Mouse (Mus musculus): ENCODE results near the gene Olfr874. TPM values are rescaled to one million over a fixed set of nuclear protein-coding genes. Genes with fewer than 3 reads are reported as not detected.

Gene Olfr874
- polyA plus RNA-seq (2014; fragmentation: Nextera tagmentation; extraction: Ambion mirVana) = not detected in 2 replicates

DNA sequence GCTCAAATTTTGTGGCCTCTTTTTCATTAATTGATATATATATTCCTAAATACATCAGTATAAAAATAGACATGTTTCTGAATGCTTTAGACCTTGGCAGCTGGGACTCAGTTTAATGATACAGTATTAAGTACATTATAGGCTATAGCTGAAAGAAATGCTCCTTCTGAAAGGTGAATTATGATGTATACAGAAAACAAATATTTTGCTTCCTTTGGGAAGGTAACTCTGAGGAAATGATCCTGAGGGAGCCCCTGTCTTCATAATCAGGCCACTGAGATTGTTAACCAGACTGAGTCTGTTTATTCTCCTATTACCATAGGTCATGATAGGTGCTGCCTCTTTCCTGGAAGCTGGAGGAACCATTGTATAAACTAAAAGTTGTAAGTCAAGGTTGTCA lies at the start of gene Olfr874:
Gene Olfr874 (plus strand): TSS at position 301 of the 400 bp plus-strand sequence.
- H3K4me3 ChIP-seq (ENCODE audit: low read depth, low read length) = no peak within 1 kb of the TSS
- no peak for ATAC-seq (replicated peaks; ENCODE audit: low FRiP score)
- H3K27ac ChIP-seq (ENCODE audit: low read depth, low read length) = no peak within 1 kb of the TSS
- H3K27me3 ChIP-seq (replicated peaks; ENCODE audit: control insufficient read depth, insufficient read depth, low read length) = no peaks in the 10 kb centered on the region
- H3K4me1 ChIP-seq (replicated peaks; ENCODE audit: control insufficient read depth, insufficient read depth, low read length) = no peaks in the 10 kb centered on the region
- H3K36me3 ChIP-seq (ENCODE audit: control insufficient read depth, insufficient read depth, low read length) = no peaks in the 10 kb centered on the region
- H3K4me2 ChIP-seq = no peak within 1 kb of the TSS
- H3K9me3 ChIP-seq (ENCODE audit: control insufficient read depth, low read length) = no peaks in the 10 kb centered on the region
- DNase-seq (ENCODE audit: low spot score) = no peak
- H3K9ac ChIP-seq (ENCODE audit: low read depth, low read length) = no peak within 1 kb of the TSS

DNA sequence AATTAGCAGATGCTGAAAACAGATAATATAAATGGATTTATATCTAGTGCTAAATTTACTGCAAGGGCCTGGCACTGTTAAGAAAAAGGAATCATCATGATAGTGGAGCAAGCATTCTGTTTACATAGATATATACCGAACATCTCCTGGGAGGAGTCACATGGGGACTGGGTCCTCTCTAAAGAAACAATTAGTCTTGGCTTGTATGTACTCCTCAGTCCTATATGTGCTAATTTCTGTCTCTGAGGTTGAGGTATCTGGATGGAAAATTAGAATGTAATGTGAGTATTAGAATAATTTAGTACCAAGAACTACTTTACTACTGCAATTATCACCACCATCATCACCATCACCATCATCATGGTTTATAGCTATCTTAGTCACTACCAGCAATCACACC lies 28.8 kb upstream of the Olfr874 start, which contains the start of gene Olfr160:
Gene Olfr160 (minus strand): TSS at position 101 of the 400 bp plus-strand sequence.
- no peaks in the 10 kb centered on the region for H3K9me3 ChIP-seq (ENCODE audit: control insufficient read depth, low read length)
- no peak for DNase-seq (ENCODE audit: low spot score)
- no peak within 1 kb of the TSS for H3K27ac ChIP-seq (ENCODE audit: low read depth, low read length)
- no peak within 1 kb of the TSS for H3K4me3 ChIP-seq (ENCODE audit: low read depth, low read length)
- no peak within 1 kb of the TSS for H3K4me2 ChIP-seq
- no peaks in the 10 kb centered on the region for H3K36me3 ChIP-seq (ENCODE audit: control insufficient read depth, insufficient read depth, low read length)
- no peak for ATAC-seq (replicated peaks; ENCODE audit: low FRiP score)
- no peak within 1 kb of the TSS for H3K9ac ChIP-seq (ENCODE audit: low read depth, low read length)
- no peaks in the 10 kb centered on the region for H3K4me1 ChIP-seq (replicated peaks; ENCODE audit: control insufficient read depth, insufficient read depth, low read length)
- H3K27me3 ChIP-seq (replicated peaks; ENCODE audit: control insufficient read depth, insufficient read depth, low read length) = no peaks in the 10 kb centered on the region
- 65% methylated on average over 1 of the region's 1 CpGs for WGBS

DNA sequence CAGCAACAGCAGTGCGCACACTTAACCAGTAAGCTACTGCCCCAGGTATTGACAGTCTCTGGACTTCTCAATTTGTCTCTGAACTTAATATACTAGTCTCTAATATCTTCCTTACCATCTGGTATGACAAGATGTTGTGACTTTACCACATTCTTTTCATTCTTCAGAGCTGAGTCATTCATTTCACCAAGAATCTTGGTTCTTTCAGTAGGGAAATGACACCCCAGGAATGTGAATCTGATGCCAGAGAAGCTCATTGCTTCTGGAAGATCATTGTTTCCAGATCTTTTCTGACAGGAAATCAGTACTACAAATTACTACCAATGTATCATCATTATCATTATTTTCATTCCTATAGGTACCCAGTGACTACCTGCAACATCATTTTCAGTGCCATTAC lies 10.6 kb upstream of the Olfr874 start:
- WGBS = 90% methylated on average over 1 of the region's 1 CpGs
- H3K9ac ChIP-seq (ENCODE audit: low read depth, low read length) = no peak overlapping the region
- no peak overlapping the region for H3K4me3 ChIP-seq (ENCODE audit: low read depth, low read length)
- ATAC-seq (replicated peaks; ENCODE audit: low FRiP score) (no peak), DNase-seq (ENCODE audit: low spot score) (no peak)
- H3K4me2 ChIP-seq = no peak overlapping the region
- H3K4me1 ChIP-seq (replicated peaks; ENCODE audit: control insufficient read depth, insufficient read depth, low read length) = no peaks in the 10 kb centered on the region
- H3K9me3 ChIP-seq (ENCODE audit: control insufficient read depth, low read length) = no peaks in the 10 kb centered on the region
- H3K36me3 ChIP-seq (ENCODE audit: control insufficient read depth, insufficient read depth, low read length) = no peaks in the 10 kb centered on the region
- no peak overlapping the region for H3K27ac ChIP-seq (ENCODE audit: low read depth, low read length)
- no peaks in the 10 kb centered on the region for H3K27me3 ChIP-seq (replicated peaks; ENCODE audit: control insufficient read depth, insufficient read depth, low read length)

DNA sequence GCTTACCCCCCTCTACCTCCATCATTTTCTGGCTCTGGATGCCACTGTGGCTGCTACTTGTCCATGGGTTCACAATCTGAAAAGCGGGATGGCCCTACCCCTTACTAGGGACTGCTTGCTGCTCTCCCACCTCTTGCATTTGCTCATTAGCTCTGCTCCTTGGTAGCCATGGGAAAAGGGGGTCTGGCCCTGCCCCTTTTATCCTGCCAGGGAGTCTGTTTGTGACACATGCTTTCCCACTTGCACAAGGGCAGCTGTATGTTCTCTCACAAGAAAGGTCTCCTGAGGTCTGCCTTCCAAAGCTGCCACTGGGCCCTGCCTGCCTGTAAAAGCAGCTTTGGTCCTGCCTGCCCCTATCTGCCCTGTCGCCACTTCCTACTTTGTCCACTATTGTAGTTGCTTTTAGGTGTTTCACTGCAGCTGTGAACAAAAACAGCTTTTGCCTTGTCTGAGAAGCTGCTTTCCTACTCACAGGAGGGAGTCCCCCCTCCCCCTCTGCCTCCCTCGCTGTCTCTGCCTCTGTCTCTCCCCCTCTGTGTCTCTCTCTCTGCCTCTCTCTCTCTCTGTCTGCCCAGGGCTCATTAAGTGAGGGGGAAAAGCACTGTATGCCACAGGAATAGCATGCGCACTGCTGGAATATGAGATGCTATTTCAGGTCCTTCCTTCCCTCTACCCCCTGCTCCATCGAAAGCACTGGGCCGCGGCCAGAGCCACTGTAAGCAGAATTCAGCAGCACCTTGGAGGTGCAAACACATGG lies 5.6 kb downstream of the Olfr874 start:
- H3K4me2 ChIP-seq = no peak overlapping the region
- ATAC-seq (replicated peaks; ENCODE audit: low FRiP score) (no peak), DNase-seq (ENCODE audit: low spot score) (no peak)
- no peaks in the 10 kb centered on the region for H3K9me3 ChIP-seq (ENCODE audit: control insufficient read depth, low read length)
- no peak overlapping the region for H3K9ac ChIP-seq (ENCODE audit: low read depth, low read length)
- no peak overlapping the region for H3K27ac ChIP-seq (ENCODE audit: low read depth, low read length)
- H3K4me1 ChIP-seq (replicated peaks; ENCODE audit: control insufficient read depth, insufficient read depth, low read length) = no peaks in the 10 kb centered on the region
- WGBS = 42% methylated on average over 7 of the region's 7 CpGs
- no peak overlapping the region for H3K4me3 ChIP-seq (ENCODE audit: low read depth, low read length)
- H3K27me3 ChIP-seq (replicated peaks; ENCODE audit: control insufficient read depth, insufficient read depth, low read length) = no peaks in the 10 kb centered on the region
- no peaks in the 10 kb centered on the region for H3K36me3 ChIP-seq (ENCODE audit: control insufficient read depth, insufficient read depth, low read length)

DNA sequence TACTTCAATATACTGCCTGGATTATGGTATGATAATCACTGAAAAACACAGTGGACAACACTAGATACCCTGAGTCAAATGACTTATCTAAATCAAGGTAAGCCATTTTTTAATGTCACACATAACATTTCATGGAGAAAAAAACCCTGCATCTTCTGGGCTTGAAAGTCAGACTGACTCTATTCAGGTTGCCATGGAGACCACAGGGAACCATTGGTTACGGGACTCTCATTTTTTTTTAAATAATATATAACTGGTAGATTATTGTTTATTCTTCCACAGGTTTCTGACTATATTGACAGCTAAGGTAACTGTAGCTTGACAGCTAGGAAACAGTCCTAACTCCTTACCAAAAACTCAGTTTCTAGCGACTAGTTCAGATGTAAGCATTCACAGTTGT lies 6.6 kb downstream of the Olfr874 start:
- no peaks in the 10 kb centered on the region for H3K4me1 ChIP-seq (replicated peaks; ENCODE audit: control insufficient read depth, insufficient read depth, low read length)
- H3K4me3 ChIP-seq (ENCODE audit: low read depth, low read length) = no peak overlapping the region
- ATAC-seq (replicated peaks; ENCODE audit: low FRiP score) (no peak), DNase-seq (ENCODE audit: low spot score) (no peak)
- no peak overlapping the region for H3K27ac ChIP-seq (ENCODE audit: low read depth, low read length)
- H3K27me3 ChIP-seq (replicated peaks; ENCODE audit: control insufficient read depth, insufficient read depth, low read length) = no peaks in the 10 kb centered on the region
- no peak overlapping the region for H3K9ac ChIP-seq (ENCODE audit: low read depth, low read length)
- no peak overlapping the region for H3K4me2 ChIP-seq
- WGBS = 70% methylated on average over 2 of the region's 2 CpGs
- H3K36me3 ChIP-seq (ENCODE audit: control insufficient read depth, insufficient read depth, low read length) = no peaks in the 10 kb centered on the region
- no peaks in the 10 kb centered on the region for H3K9me3 ChIP-seq (ENCODE audit: control insufficient read depth, low read length)

DNA sequence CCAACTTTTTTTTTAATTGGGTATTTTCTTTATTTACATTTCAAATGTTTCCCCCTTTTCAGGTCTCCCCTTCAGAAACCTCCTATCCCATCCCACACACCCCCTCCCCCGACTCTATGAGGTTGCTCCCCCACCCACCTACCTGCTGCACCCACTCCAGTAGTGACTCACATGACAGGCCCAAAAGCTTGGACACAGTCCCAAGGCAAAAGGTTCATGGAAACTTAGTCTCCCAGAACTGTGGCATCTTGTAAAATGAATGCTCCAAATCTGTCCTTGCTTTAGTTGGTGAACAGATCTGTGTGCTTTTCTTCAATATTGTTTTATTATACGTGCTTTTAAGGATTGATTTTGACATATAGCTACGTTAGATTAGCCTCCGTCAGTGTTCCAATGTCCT lies 7.1 kb downstream of the Olfr874 start:
- no peaks in the 10 kb centered on the region for H3K9me3 ChIP-seq (ENCODE audit: control insufficient read depth, low read length)
- no peak overlapping the region for H3K4me2 ChIP-seq
- H3K27ac ChIP-seq (ENCODE audit: low read depth, low read length) = no peak overlapping the region
- H3K27me3 ChIP-seq (replicated peaks; ENCODE audit: control insufficient read depth, insufficient read depth, low read length) = no peaks in the 10 kb centered on the region
- H3K4me3 ChIP-seq (ENCODE audit: low read depth, low read length) = no peak overlapping the region
- DNase-seq (ENCODE audit: low spot score) = no peak
- no peaks in the 10 kb centered on the region for H3K4me1 ChIP-seq (replicated peaks; ENCODE audit: control insufficient read depth, insufficient read depth, low read length)
- H3K36me3 ChIP-seq (ENCODE audit: control insufficient read depth, insufficient read depth, low read length) = no peaks in the 10 kb centered on the region
- WGBS = 65% methylated on average over 4 of the region's 4 CpGs
- no peak for ATAC-seq (replicated peaks; ENCODE audit: low FRiP score)
- H3K9ac ChIP-seq (ENCODE audit: low read depth, low read length) = no peak overlapping the region

DNA sequence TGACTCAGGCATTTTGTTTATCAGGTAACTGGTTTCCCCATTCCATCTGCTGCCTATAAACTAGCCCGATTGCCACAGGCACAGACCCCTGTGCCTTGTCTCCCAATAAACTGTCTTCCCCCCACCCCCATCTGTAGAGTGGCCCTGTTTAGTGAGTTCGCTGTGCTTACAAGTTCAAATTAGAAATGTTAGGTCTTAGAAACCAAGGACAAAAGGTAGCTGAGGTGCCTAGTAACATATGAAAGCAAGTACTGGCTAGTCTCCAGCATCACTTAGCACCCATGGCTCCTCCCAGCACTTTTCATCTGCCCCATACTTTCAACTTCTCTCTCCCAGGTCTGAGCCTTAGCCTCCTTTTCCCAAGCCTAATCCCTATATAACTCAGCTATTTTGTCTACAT lies 16.8 kb downstream of the Olfr874 start:
- Histone ChIP-seq H3K36me3 (ENCODE audit: control insufficient read depth, insufficient read depth, low read length) (no peaks in the 10 kb centered on the region), H3K4me2 (no peak overlapping the region), H3K27ac (ENCODE audit: low read depth, low read length) (no peak overlapping the region), H3K27me3 (replicated peaks; ENCODE audit: control insufficient read depth, insufficient read depth, low read length) (no peaks in the 10 kb centered on the region), H3K9me3 (ENCODE audit: control insufficient read depth, low read length) (no peaks in the 10 kb centered on the region), H3K9ac (ENCODE audit: low read depth, low read length) (no peak overlapping the region), H3K4me3 (ENCODE audit: low read depth, low read length) (no peak overlapping the region), H3K4me1 (replicated peaks; ENCODE audit: control insufficient read depth, insufficient read depth, low read length) (no peaks in the 10 kb centered on the region)
- ATAC-seq (replicated peaks; ENCODE audit: low FRiP score) (no peak), DNase-seq (ENCODE audit: low spot score) (no peak)
- 75% methylated on average over 2 of the region's 2 CpGs for WGBS

DNA sequence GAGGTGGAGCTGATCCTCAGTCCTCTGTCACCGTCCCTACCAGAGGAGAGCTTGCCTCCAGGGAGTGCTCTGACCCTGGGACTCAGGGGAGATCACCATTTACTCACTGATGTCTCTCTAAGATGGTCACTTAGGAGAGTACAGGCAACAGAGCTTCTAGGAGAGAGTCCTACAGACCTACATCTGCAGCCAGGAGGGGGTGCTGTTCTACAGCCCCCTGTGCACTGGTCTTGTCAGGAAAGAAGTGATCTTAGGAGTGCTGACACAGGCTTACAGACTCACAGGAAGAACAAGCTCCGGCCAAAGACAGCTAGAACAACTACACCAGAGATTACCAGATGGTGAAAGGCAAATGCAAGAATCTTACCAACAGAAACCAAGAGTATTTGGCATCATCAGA lies 17.6 kb downstream of the Olfr874 start:
- H3K36me3 ChIP-seq (ENCODE audit: control insufficient read depth, insufficient read depth, low read length) = no peaks in the 10 kb centered on the region
- H3K4me1 ChIP-seq (replicated peaks; ENCODE audit: control insufficient read depth, insufficient read depth, low read length) = no peaks in the 10 kb centered on the region
- ATAC-seq (replicated peaks; ENCODE audit: low FRiP score) (no peak), DNase-seq (ENCODE audit: low spot score) (no peak)
- H3K4me3 ChIP-seq (ENCODE audit: low read depth, low read length) = no peak overlapping the region
- no peaks in the 10 kb centered on the region for H3K27me3 ChIP-seq (replicated peaks; ENCODE audit: control insufficient read depth, insufficient read depth, low read length)
- H3K9ac ChIP-seq (ENCODE audit: low read depth, low read length) = no peak overlapping the region
- H3K27ac ChIP-seq (ENCODE audit: low read depth, low read length) = no peak overlapping the region
- 55% methylated on average over 2 of the region's 2 CpGs for WGBS
- H3K4me2 ChIP-seq = no peak overlapping the region
- no peaks in the 10 kb centered on the region for H3K9me3 ChIP-seq (ENCODE audit: control insufficient read depth, low read length)

DNA sequence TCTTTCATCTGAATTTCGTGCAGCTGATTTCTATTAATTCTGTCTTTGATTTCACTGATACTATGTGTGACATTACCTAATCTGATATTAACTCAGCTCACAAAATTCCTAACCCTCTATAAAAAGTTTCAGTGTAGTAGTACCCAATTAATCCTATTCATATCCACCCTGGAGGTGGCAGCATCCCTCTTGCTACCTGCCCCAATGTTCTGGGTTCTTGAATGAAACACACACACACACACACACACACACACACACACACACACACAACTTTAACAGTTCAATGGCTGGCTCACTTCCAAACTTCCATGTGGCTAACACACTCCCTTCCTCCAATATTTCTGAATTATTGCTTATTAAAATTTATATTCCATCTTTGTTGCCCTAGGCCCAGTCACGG lies 25.8 kb downstream of the Olfr874 start:
- H3K9ac ChIP-seq (ENCODE audit: low read depth, low read length) = no peak overlapping the region
- H3K27ac ChIP-seq (ENCODE audit: low read depth, low read length) = no peak overlapping the region
- no peak for DNase-seq (ENCODE audit: low spot score)
- H3K36me3 ChIP-seq (ENCODE audit: control insufficient read depth, insufficient read depth, low read length) = no peaks in the 10 kb centered on the region
- H3K4me1 ChIP-seq (replicated peaks; ENCODE audit: control insufficient read depth, insufficient read depth, low read length) = no peaks in the 10 kb centered on the region
- no peaks in the 10 kb centered on the region for H3K9me3 ChIP-seq (ENCODE audit: control insufficient read depth, low read length)
- no peak for ATAC-seq (replicated peaks; ENCODE audit: low FRiP score)
- WGBS = 69% methylated on average over 2 of the region's 2 CpGs
- no peaks in the 10 kb centered on the region for H3K27me3 ChIP-seq (replicated peaks; ENCODE audit: control insufficient read depth, insufficient read depth, low read length)
- H3K4me2 ChIP-seq = no peak overlapping the region
- no peak overlapping the region for H3K4me3 ChIP-seq (ENCODE audit: low read depth, low read length)
